Mouse (Mus musculus) cerebellum, adult 11 months (tissue): ENCODE measurements around the gene Rsph6a.

Experiments used
- DNase-seq: peaks from one replicate; pipeline ENCODE4 v3.0.0; 2022

Rsph6a gene

GRCm38 (mm10) chr7:19054047-19054776 lies at the start of gene Rsph6a:
Gene Rsph6a, plus strand, starts transcription at chr7:19054690.
- DNase-seq, result peak; percentile 38

DNA sequence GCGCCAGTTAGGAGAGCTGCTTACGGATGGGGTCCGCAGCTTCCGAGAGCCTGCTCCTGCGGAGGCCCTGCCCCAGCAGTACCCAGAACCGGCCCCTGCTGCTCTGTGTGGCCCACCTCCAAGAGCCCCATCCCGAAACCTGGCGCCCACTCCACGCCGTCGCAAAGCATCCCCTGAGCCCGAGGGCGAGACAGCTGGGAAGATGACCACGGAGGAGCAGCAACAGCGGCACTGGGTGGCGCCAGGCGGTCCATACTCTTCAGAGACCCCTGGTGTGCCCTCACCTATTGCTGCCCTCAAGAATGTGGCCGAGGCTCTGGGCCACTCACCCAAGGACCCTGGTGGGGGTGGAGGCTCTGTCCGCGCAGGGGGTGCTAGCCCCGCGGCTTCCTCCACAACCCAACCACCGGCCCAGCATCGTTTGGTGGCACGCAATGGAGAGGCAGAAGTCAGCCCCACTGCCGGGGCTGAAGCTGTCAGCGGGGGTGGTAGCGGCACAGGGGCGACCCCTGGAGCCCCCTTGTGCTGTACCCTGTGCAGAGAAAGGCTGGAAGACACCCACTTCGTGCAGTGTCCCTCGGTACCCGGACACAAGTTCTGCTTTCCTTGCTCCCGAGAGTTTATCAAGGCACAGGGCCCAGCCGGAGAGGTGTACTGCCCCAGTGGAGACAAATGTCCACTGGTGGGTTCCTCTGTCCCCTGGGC lies 48.9 kb upstream of the Rsph6a start:
- DNase-seq, result peak; percentile 59

GRCm38 (mm10) chr7:19006476-19006875 lies 48.0 kb upstream of the Rsph6a start:
- DNase-seq, result peak; percentile 78

GRCm38 (mm10) chr7:19007026-19007977 lies 47.2 kb upstream of the Rsph6a start:
- DNase-seq, result peak; percentile 44

GRCm38 (mm10) chr7:19010581-19010980 lies 43.9 kb upstream of the Rsph6a start:
- no peak for DNase-seq

DNA sequence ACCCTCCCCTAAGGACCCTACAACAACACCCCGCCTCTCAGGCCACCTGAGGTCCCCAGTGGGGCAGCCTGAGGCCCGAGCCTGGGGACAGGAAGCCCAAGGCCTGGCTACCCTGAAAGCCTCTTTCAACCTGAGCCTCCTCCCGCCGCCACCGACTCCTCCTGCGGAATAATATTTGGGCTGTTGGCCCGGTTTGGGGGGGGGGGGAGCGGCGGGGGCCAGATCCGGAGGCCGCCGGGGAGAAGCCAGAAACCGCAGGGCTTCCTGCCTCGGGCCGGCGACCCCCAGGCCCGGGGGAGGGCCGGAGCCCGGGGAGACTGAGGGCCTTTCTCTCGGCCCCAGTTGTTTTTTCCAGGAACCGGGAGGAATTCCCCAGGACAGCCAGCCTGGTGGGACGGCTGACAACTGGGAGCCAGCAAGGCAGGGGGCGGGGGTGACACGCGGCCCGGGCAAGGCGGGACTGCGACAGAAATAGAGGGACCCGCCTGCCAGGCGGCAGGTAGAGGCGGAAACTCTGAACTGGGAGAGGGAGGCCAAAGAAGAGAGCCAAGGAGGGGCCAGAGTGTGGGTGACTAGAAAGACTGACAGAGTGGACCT lies 42.4 kb upstream of the Rsph6a start:
- no peak for DNase-seq

DNA sequence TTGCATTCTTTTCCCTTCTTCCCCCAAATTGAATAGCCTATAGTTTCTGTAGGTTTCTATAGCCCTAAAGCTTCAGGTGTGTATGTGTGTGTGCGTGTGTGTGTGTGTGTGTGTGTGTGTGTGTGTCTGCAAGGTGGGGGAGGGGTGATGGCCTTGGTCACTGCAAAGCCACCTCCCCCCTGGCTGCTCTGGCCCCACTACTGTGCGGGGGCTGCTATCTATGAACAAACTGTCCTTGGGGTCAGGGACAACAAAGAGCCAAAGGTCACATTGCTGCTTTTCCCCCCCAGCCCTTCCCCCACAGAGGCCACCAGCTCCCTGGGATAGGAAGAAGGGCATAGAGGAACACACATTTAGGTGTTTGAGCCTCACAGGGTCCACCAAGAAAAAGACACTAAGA lies 41.6 kb upstream of the Rsph6a start:
- DNase-seq, result no peak

DNA sequence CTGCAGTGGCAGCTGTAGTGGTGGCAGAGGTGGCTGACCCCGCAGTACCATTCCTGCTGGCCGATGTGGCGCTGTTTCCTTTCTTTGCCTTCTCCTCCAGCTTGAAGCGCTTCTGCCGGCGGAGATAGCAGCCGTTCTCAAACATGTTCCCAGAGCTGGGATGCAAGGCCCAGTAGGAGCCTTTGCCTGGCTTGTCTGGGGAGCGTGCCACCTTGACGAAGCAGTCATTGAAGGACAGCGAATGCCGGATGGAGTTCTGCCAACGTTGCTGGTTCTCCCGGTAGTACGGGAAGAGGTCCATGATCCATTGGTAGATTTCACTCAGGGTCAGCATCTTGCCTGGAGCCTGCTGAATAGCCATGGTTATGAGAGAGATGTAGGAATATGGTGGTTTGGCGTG lies 40.0 kb upstream of the Rsph6a start:
- DNase-seq, result no peak

DNA sequence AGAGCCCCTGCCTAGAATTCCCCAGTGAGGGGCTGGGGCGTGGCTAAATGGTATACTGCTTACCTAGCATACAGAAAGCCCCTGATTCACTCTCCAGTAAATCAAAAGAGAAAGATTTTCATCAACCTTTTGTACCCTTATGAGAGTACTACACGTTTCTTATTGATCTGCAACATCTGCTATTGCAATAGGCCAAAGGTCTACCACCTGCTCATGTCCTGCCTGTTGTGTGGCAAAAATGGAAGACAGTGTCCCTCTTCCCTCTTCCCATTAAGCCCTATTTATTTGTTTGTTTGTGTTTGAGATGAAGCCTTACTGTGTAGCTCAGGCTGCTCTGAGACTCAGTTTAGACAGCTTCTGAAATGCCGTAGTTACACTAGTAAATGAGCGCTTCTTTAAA lies 38.4 kb upstream of the Rsph6a start:
- DNase-seq, result no peak

- no peak for DNase-seq
Measured at GRCm38 (mm10) chr7:19017909-19018308, 36.6 kb upstream of the Rsph6a start.

- no peak for DNase-seq
Measured at GRCm38 (mm10) chr7:19021048-19021447, 33.4 kb upstream of the Rsph6a start.

GRCm38 (mm10) chr7:19022189-19022958 lies 32.1 kb upstream of the Rsph6a start:
- DNase-seq, result no peak

- peak; percentile 62 for DNase-seq
Measured at GRCm38 (mm10) chr7:19023357-19023814, 31.1 kb upstream of the Rsph6a start, which contains the start of gene Foxa3. Gene Foxa3, minus strand, starts transcription at chr7:19023538.

DNA sequence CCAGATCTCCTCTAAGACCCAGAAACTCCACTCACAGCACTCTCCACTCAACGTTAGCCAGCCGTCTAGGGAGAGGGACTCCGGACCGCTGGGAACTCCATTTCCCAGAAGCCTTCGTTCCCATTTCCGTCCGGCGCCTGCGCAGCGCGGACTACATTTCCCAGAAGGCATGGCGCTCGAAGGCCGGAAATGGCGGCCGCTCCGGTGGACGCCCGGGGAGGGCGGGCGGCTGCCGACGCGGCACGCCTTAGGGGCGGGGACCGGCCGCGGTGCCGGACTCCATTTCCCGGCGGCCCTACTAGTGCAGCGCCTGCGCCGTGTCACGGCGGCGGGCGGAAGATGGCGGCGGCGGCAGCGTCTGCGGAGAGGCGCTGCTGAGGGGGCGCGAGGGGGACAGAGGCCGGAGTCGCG lies 30.4 kb upstream of the Rsph6a start, which contains the start of gene Sympk:
TSS of gene Sympk (plus strand) at position 282 of the 411 bp plus-strand sequence.
- DNase-seq, result peak; percentile 93

DNA sequence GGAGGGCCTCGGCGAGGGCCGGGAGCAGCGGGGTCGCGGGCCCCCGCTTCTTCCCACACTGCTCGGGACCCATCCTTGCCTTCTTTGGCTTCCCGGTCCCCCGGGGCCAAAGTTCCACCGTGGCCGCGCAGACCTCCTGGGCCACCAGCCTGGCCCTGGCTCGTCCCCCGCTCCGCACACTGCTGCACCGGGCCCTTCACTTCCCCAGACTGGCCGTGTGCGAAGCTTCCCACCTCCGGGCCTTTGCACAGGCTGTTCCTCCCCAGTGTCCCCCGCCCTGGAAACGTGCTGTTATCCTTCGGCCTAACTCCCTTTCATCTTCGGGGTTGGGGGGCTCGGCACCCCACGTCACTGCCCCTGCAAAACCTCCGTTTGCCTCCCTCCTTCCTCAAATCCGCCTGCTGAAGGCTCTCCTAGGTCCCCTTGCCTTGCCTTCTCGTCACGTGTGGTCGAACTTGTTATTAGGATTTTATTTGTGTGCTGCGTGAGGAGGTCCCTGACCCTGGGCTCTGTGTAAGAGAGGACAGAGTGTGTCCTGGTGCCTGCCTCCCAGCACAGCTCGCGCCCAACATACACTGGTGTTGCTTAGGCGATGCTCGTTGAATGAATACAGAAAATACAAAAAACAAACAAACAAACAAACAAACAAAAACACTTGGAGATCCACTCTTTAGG lies 29.8 kb upstream of the Rsph6a start:
- peak; percentile 61 for DNase-seq

DNA sequence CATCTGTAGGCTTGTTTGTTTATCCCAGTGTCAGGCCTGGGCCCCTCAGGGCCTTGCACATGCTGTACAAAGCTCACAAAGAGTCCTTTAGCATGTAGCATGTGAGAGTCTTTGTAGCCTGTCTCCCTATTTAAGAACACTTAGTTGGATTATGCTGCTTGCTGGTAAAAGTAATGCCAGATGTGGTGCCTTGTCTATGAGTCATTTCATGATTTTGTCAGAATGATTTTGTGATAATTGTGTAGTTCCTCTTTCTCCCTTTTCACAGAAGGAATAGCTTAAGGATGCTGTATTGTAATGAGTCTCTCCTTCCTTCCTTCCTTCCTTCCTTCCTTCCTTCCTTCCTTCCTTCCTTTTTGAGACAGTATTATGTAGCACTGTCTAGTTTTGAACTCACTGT lies 26.4 kb upstream of the Rsph6a start:
- no peak for DNase-seq

DNA sequence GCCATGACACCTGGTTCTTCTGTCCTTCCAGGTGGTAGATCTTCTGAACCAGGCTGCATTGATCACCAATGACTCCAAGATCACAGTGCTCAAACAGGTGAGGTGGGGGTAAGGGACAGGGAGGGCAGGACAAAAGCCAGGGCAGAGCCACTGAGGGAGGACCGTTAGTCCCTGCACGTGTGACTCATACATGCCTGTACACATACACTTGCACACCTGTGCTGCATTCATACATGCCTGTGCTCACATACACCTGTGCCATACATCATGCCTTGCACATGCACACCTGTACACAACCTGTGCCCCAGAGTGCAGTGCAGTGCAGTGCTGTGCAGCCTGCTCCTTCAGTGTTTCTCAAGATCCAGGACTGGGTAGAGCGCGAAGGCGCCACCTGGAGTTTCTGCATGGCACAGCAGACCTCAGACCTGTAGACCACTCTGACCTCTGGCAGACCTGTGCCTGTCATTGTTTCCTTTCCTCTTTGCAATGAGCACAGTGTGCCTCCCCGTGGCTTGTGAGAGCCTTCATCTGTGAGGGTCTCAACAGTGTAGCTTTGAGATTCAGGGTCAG lies 25.3 kb upstream of the Rsph6a start:
- DNase-seq, result no peak

DNA sequence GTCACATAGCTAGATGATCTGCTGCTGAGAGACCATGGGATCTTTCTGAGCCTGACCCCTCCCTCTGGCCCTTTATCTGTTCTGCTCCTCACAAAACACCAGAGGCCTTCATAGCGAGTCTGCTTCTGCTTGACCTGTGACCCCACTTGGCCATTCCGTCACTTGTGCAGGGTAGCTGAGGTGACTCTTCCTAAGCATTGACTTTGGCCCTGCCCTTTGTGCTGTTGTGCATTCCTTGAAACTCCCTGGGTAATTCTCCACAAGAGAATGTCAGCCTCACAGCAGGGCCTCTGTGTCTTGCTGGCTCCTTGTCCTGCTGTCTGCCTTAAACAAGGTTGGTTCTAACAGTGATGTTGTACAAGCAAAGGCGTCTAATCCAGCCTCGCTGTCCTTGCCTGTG lies 22.8 kb upstream of the Rsph6a start:
- no peak for DNase-seq

GRCm38 (mm10) chr7:19044616-19045015 lies 9.9 kb upstream of the Rsph6a start:
- no peak for DNase-seq

GRCm38 (mm10) chr7:19046286-19047069 lies 8.0 kb upstream of the Rsph6a start:
- DNase-seq, result peak; percentile 69
